Mouse (Mus musculus): ENCODE data around the gene B020004J07Rik.

DNA sequence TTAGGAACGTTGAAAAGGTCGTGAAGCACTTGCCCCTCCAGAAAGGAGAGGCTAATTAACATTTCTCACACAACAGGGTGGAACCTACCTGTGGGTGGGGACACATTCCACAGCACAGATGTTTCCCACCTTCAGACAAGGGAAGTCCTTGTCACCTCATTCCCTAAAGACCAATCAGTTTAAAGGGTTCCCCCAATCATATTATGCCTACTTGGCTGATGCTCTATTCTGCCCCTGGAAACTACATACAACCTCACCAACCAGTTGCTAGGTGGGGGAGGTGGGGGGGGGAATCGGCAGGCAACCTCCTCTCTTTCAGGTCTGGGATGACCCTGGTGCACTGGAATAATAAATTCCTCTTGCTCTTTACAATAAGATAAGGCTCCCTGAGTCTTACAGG is 39.8 kb upstream of the B020004J07Rik start:
- no peak for TF ChIP-seq POLR2A (IDR thresholded peaks at IDR 0.05; ENCODE audit: low read depth, low read length)
- no peak for TF ChIP-seq CTCF (IDR thresholded peaks at IDR 0.05; ENCODE audit: borderline replicate concordance, insufficient read depth, low read length)
